Mouse (Mus musculus) layer of hippocampus, postnatal 25 days (tissue): ENCODE results near the gene Tjp3. TPM values are rescaled to one million over a fixed set of nuclear protein-coding genes. Genes with fewer than 3 reads are reported as not detected.

Source experiments
- DNase-seq, 2 experiments: peaks; one replicate each; pipeline ENCODE4 v3.0.0; 2022; ENCODE audit warnings: mixed read lengths in 2 of 2, low spot score in 1 of 2; ENCODE audit errors: extremely low spot score in 1 of 2
- total RNA-seq, 2 experiments: library from RNA; stranded (reverse); gene quantifications; 2 replicates each; pipeline ENCODE4 v1.2.3; 2021

Gene Tjp3
- 1 to 10 TPM in 1 of 2 experiments, under 1 TPM in 1; 0.86 to 1.2 TPM for total RNA-seq

DNA sequence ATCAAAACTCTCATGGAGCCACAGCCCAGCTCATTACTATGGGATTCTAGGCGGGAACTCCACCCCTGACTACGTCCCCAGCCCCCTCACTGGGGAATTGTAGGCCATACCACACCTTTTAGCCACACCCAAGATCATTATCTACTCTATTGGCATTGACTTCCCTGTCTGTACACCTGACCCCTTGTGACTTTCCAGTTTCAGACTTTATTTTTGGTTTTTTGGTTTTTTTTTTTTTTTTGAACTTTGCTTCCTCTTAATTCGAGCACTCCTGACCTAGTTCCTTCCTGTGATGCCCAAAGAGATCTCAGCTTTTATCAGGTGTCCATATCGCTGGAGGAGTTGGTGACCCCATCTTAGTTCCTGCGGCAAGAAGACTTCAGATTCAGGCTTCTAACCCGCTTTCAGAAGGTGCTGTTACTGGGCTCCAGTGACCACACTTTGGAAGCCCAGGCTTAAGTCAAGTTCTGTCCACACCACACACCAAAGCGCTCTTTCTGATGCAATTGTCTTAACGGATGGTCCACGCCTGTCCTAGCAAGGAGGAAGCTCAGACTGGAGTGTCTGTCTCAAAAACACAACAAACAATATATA, at the start of gene Tjp3:
TSS of gene Tjp3 (minus strand) at position 71 of the 594 bp plus-strand sequence.
- no peak for DNase-seq

GRCm38 (mm10) chr10:81340551-81341332, 49.4 kb upstream of the Tjp3 start:
- DNase-seq, result no peak

GRCm38 (mm10) chr10:81336558-81336957, 45.2 kb upstream of the Tjp3 start:
- no peak for DNase-seq

GRCm38 (mm10) chr10:81335393-81336340, 44.3 kb upstream of the Tjp3 start:
- DNase-seq, result no peak

DNA sequence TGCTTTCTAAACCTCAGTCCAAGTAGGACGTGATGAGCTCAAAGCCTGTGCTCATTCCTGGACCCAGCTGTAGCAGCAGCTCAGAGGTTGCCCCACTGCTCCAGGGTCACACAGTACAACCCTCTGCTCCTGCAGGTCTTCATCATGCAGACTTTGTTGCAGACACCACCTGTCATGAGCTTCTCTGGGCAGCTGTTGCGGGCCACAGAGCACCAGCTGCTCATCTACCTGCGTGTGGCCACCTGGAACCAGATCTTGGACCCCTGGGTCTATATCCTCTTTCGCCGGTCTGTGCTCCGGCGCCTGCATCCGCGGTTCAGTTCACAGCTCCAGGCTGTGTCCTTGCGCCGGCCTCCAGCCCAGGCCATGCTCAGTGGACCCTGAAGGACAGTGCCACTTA, 42.9 kb upstream of the Tjp3 start:
- no peak for DNase-seq

DNA sequence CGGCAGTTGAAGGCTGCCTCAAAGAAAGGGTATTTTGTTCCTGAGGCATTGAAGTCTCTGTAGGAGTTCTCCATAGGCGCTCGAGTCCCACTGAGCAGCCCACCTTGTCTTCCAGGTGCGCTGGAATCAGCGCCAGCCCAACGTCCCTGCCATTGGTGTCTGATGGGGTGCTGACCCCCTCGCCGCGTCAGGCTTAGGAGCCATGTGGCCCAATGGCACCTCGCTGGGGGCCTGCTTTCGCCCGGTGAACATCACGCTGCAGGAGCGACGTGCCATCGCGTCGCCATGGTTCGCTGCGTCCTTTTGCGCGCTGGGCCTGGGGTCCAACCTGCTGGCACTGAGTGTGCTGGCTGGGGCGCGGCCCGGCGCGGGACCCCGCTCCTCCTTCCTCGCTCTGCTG, 40.9 kb upstream of the Tjp3 start:
- no peak for DNase-seq

DNA sequence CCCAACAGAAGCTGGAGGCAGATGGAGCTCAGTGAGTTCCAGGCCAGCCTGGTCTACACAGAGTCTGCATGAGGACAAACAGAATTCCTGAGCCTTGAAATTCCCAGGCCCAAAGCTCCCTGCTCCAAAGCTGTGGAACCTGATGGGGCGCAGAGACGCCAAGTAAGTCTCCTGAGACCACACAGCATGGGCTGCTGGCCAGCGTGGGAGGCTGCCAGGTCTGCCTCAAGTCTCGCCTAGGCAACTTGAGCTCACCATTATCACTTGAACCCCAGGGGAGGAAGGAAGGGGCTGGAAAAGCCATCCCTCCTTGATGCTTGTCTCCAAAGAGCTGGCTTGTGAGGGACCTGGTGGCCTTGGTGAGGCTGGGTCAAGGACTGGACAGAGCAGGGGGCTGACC, 38.6 kb upstream of the Tjp3 start:
- DNase-seq, result no peak

DNA sequence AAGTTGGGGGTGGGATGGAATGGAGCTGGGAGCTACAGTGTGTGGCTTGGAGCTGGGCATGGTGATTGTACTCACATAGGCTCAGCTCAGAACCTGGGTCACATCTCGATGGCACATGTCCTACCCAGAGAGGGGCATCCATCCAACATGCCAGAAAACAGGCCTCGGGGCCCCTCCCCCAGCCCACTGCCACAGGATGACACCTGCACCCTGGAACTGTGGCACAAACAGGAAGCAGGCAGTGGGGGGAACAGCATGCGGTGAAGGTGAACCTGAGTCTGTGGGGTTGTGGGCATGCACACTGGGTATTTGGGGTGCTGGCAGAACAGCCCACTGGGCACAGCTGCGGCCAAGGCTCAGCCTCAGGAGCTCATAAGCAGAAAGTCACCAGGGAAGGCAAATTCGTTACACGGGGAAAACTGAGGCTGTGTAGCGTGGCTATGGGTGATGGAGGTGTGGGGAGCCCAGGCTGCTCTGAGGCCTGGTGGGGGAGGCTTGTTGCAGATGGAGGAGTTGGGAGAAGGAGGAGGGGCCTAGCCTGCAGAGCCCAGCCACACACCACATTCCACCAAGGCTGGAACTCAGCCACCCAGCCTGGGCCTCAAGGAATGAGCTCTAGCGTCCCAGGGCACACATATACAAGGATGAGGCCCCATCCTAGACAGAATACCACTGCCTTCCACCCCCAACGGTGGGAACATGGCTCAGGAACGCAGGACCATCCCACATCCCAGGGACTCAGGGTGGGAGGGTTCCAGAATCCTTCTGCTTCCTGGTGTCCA, 38.0 kb upstream of the Tjp3 start:
- DNase-seq, result no peak

- no peak for DNase-seq
Measured at GRCm38 (mm10) chr10:81328386-81328785, 37.0 kb upstream of the Tjp3 start, which contains the start of gene Tbxa2r. TSS of gene Tbxa2r (plus strand) at chr10:81328731.

DNA sequence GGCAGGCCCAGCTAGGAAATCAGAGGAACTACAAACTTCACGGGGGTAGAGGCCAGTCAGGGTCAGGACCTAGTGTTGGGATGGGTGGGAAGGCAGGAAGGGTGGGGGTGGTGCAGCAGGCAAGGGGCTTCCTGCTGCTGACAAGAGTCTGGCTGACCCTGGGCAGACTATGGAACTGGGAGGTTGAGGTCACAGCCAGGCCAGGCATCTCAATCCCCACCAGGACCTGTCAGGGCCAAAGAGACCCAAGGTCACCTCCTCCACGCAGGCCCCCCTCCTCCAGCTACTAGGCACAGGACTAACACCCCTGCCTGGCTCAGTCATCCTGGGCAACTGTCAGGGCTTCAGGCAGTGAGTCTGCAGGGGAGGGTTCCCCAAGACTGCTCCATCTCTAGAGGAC, 36.6 kb upstream of the Tjp3 start:
- DNase-seq, result no peak

- no peak for DNase-seq
Measured at GRCm38 (mm10) chr10:81326858-81327257, 35.5 kb upstream of the Tjp3 start.

GRCm38 (mm10) chr10:81325781-81326180, 34.4 kb upstream of the Tjp3 start:
- no peak for DNase-seq

DNA sequence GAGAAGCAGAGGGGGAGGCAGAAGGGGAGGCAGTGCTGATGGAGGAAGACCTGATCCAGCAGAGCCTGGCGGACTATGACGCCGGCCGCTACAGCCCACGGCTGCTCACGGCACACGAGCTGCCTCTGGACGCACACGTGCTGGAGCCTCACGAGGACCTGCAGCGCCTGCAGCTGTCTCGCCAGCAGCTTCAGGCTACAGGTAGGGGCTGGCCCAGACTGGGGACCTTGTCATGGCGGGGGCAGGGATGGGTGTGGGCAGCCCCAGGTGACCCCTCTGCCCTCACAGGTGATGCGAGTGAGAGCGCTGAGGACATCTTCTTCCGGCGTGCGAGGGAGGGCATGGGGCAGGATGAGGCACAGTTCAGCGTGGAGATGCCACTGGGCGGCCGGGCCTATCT, 33.8 kb upstream of the Tjp3 start:
- no peak for DNase-seq

DNA sequence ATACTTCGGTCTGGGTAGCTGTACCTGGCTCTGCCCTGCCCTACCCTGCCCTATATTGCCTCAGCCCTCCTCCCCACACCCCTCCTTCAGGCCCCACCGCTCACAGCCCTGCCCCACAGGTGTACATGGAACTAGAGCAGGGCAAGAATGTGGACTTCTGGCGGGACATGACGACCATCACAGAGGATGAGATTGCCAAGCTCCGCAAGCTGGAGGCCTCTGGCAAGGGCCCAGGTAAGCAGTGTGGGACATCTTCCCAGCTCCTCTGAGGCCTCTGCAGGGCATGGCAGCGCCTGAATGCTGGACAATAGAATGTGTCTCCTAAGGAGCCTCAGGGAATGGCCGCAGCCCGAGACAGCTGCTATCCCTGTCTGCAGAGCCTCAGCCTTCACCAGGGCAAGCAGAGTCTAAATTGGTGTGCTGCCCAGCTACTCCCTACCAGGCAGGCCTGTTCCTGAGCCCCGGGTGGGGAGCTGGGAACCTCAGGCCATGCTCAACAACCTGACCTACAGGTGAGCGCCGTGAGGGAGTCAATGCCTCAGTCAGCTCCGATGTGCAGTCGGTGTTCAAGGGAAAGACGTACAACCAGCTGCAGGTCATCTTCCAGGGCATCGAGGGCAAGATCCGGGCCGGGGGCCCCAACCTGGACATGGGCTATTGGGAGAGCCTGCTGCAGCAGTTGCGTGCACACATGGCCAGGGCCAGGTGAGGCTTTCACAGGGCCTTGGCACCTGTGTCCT, 32.6 kb upstream of the Tjp3 start:
- DNase-seq, result no peak

DNA sequence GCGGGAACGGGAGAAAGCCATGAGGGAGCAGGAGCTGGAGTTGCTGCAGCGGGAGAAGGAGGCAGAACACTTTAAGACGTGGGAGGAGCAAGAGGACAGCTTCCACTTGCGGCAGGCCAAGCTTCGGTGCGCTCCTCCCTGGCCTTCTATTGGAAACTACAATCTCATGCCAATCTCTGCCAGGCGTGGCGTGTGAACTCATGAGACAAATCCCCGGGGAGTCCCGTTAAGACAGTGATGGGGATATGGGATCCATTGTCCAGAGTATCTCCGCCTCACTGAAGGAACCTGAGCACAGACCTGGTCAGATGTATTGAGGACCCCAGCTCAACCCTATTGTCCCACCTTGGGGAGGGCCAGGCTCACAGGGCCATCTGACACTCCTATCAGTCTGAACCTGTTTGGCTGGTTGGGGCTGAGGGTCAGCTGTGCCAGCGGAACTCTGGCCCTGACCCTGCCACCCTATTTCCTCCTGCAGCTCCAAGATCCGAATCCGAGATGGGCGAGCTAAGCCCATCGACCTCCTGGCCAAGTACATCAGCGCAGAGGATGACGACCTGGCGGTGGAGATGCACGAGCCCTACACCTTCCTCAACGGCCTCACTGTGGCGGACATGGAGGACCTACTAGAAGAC, 31.9 kb upstream of the Tjp3 start:
- no peak for DNase-seq

- DNase-seq, result no peak
Measured at GRCm38 (mm10) chr10:81322444-81322843, 31.1 kb upstream of the Tjp3 start.

GRCm38 (mm10) chr10:81321436-81321835, 30.1 kb upstream of the Tjp3 start:
- no peak for DNase-seq

GRCm38 (mm10) chr10:81320550-81321347, 29.4 kb upstream of the Tjp3 start, which contains the start of gene Cactin:
TSS of gene Cactin (plus strand) at chr10:81321103.
- DNase-seq, result peak; percentile 87 to 92
